Mouse (Mus musculus): Measurements from ENCODE around the gene Ntn5. TPM values are rescaled to one million over a fixed set of nuclear protein-coding genes. Genes with fewer than 3 reads are reported as not detected.

The Ntn5 gene
- polyA plus RNA-seq, 1 experiment: 0.10 TPM

- H3K4me1 ChIP-seq (ENCODE audit: control insufficient read depth, insufficient read depth, low read length): peaks cover 4% of the 10 kb centered on the region
- no peak within 1 kb of the TSS for H3K27ac ChIP-seq (ENCODE audit: insufficient read depth, low read length)
- no peaks in the 10 kb centered on the region for H3K27me3 ChIP-seq (ENCODE audit: control insufficient read depth, insufficient read depth, low read length)
- WGBS: 88% methylated on average over 50 of the region's 50 CpGs
- no peak for DNase-seq
- H3K4me3 ChIP-seq (replicated peaks; ENCODE audit: insufficient read depth, low read depth, low read length): no peak within 1 kb of the TSS
- TF ChIP-seq CTCF (IDR thresholded peaks at IDR 0.05; ENCODE audit: borderline replicate concordance, insufficient read depth, low read depth, low read length) (no peak), POLR2A (IDR thresholded peaks at IDR 0.05; ENCODE audit: borderline replicate concordance, insufficient read depth, low read length) (no peak)
Measured at GRCm38 (mm10) chr7:45693921-45694591, 10.2 kb downstream of the Ntn5 start, which contains the start of gene Sec1. TSS of gene Sec1 (minus strand) at chr7:45694402.

GRCm38 (mm10) chr7:45695098-45695497 lies 11.3 kb downstream of the Ntn5 start:
- no peak overlapping the region for H3K27ac ChIP-seq (ENCODE audit: insufficient read depth, low read length)
- no peak for DNase-seq
- peaks cover 4% of the 10 kb centered on the region for H3K4me1 ChIP-seq (ENCODE audit: control insufficient read depth, insufficient read depth, low read length)
- WGBS: 21% methylated on average over 6 of the region's 6 CpGs
- H3K4me3 ChIP-seq (replicated peaks; ENCODE audit: insufficient read depth, low read depth, low read length): no peak overlapping the region
- no peaks in the 10 kb centered on the region for H3K27me3 ChIP-seq (ENCODE audit: control insufficient read depth, insufficient read depth, low read length)
- TF ChIP-seq POLR2A (IDR thresholded peaks at IDR 0.05; ENCODE audit: borderline replicate concordance, insufficient read depth, low read length) (no peak), CTCF (IDR thresholded peaks at IDR 0.05; ENCODE audit: borderline replicate concordance, insufficient read depth, low read depth, low read length) (no peak)

GRCm38 (mm10) chr7:45697894-45698293 lies 14.1 kb downstream of the Ntn5 start:
- TF ChIP-seq CTCF (IDR thresholded peaks at IDR 0.05; ENCODE audit: borderline replicate concordance, insufficient read depth, low read depth, low read length) (no peak), POLR2A (IDR thresholded peaks at IDR 0.05; ENCODE audit: borderline replicate concordance, insufficient read depth, low read length) (no peak)
- Histone ChIP-seq H3K4me1 (ENCODE audit: control insufficient read depth, insufficient read depth, low read length) (peaks cover 6% of the 10 kb centered on the region), H3K27ac (ENCODE audit: insufficient read depth, low read length) (no peak overlapping the region), H3K4me3 (replicated peaks; ENCODE audit: insufficient read depth, low read depth, low read length) (no peak overlapping the region), H3K27me3 (ENCODE audit: control insufficient read depth, insufficient read depth, low read length) (no peaks in the 10 kb centered on the region)
- peak in 1 of 2 experiments; percentile 11 for DNase-seq
- 89% methylated on average over 7 of the region's 7 CpGs for WGBS

- 1% methylated on average over 35 of the region's 36 CpGs for WGBS
- peaks cover 10% of the 10 kb centered on the region for H3K4me1 ChIP-seq (ENCODE audit: control insufficient read depth, insufficient read depth, low read length)
- no peak for TF ChIP-seq CTCF (IDR thresholded peaks at IDR 0.05; ENCODE audit: borderline replicate concordance, insufficient read depth, low read depth, low read length)
- peak; percentile 42; the same call in 1 of the 2 replicates for TF ChIP-seq POLR2A (IDR thresholded peaks at IDR 0.05; ENCODE audit: borderline replicate concordance, insufficient read depth, low read length)
- no peaks in the 10 kb centered on the region for H3K27me3 ChIP-seq (ENCODE audit: control insufficient read depth, insufficient read depth, low read length)
- H3K27ac ChIP-seq (ENCODE audit: insufficient read depth, low read length): peak within 1 kb of the TSS; percentile 83
- H3K4me3 ChIP-seq (replicated peaks; ENCODE audit: insufficient read depth, low read depth, low read length): peak within 1 kb of the TSS; percentile 67
- peak; percentile 57 to 68 for DNase-seq
Measured at GRCm38 (mm10) chr7:45699523-45700141, 15.8 kb downstream of the Ntn5 start, which contains the start of gene Car11. TSS of gene Car11 (plus strand) at chr7:45699843.

- TF ChIP-seq POLR2A (IDR thresholded peaks at IDR 0.05; ENCODE audit: borderline replicate concordance, insufficient read depth, low read length) (peak; percentile 36; the same call in 1 of the 2 replicates), CTCF (IDR thresholded peaks at IDR 0.05; ENCODE audit: borderline replicate concordance, insufficient read depth, low read depth, low read length) (no peak)
- Histone ChIP-seq H3K4me3 (replicated peaks; ENCODE audit: insufficient read depth, low read depth, low read length) (peak overlapping the region; percentile 67), H3K4me1 (ENCODE audit: control insufficient read depth, insufficient read depth, low read length) (peaks cover 10% of the 10 kb centered on the region), H3K27ac (ENCODE audit: insufficient read depth, low read length) (peak overlapping the region; percentile 83), H3K27me3 (ENCODE audit: control insufficient read depth, insufficient read depth, low read length) (no peaks in the 10 kb centered on the region)
- WGBS: 2% methylated on average over 20 of the region's 20 CpGs
- peak; percentile 83 to 87 for DNase-seq
Measured at GRCm38 (mm10) chr7:45700301-45701015, 16.6 kb downstream of the Ntn5 start.

GRCm38 (mm10) chr7:45701072-45701471 lies 17.2 kb downstream of the Ntn5 start:
- peak overlapping the region; percentile 57 for H3K4me3 ChIP-seq (replicated peaks; ENCODE audit: insufficient read depth, low read depth, low read length)
- peaks cover 10% of the 10 kb centered on the region for H3K4me1 ChIP-seq (ENCODE audit: control insufficient read depth, insufficient read depth, low read length)
- peak in 1 of 2 experiments; percentile 63 for DNase-seq
- WGBS: 32% methylated on average over 11 of the region's 11 CpGs
- TF ChIP-seq CTCF (IDR thresholded peaks at IDR 0.05; ENCODE audit: borderline replicate concordance, insufficient read depth, low read depth, low read length) (no peak), POLR2A (IDR thresholded peaks at IDR 0.05; ENCODE audit: borderline replicate concordance, insufficient read depth, low read length) (no peak)
- no peaks in the 10 kb centered on the region for H3K27me3 ChIP-seq (ENCODE audit: control insufficient read depth, insufficient read depth, low read length)
- peak overlapping the region; percentile 45 for H3K27ac ChIP-seq (ENCODE audit: insufficient read depth, low read length)

GRCm38 (mm10) chr7:45701607-45702006 lies 17.8 kb downstream of the Ntn5 start:
- H3K27me3 ChIP-seq (ENCODE audit: control insufficient read depth, insufficient read depth, low read length): no peaks in the 10 kb centered on the region
- peaks cover 10% of the 10 kb centered on the region for H3K4me1 ChIP-seq (ENCODE audit: control insufficient read depth, insufficient read depth, low read length)
- no peak overlapping the region for H3K27ac ChIP-seq (ENCODE audit: insufficient read depth, low read length)
- H3K4me3 ChIP-seq (replicated peaks; ENCODE audit: insufficient read depth, low read depth, low read length): no peak overlapping the region
- TF ChIP-seq CTCF (IDR thresholded peaks at IDR 0.05; ENCODE audit: borderline replicate concordance, insufficient read depth, low read depth, low read length) (no peak), POLR2A (IDR thresholded peaks at IDR 0.05; ENCODE audit: borderline replicate concordance, insufficient read depth, low read length) (no peak)
- DNase-seq: peak; percentile 31 to 37
- 79% methylated on average over 11 of the region's 11 CpGs for WGBS

All from cerebellum, adult 2 months (tissue).